Mouse (Mus musculus): ENCODE measurements around the gene Ttll7. TPM values are rescaled to one million over a fixed set of nuclear protein-coding genes. Genes with fewer than 3 reads are reported as not detected.

Gene Ttll7
- polyA plus RNA-seq, 1 experiment from 2014 or later: 6.6 TPM

DNA sequence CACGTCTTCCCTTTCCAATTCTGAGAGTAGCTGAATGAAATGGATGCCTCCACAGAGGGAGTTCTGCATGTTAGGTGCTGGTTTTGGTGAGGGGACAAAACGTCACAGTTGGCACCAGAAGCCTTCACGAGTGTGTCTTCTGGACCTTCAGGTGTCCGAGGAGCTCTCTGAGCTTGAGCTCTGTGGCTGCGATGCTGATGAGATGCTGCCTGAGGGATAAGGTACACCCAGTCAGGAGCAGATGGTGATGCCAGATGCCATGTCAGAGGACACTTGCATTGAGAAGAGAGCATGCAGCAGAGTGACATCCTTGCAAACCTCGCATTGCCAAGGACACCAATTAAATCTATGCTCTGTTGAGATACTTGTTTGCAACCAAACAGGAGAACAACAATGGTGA lies 164.3 kb downstream of the Ttll7 start:
- 91% methylated on average over 6 of the region's 6 CpGs for WGBS
- no peak for ATAC-seq
- no peak overlapping the region for H3K4me3 ChIP-seq (replicated peaks)
- H3K4me2 ChIP-seq (replicated peaks): no peak overlapping the region
- H3K9me3 ChIP-seq: no peaks in the 10 kb centered on the region
- H3K4me1 ChIP-seq (replicated peaks): no peaks in the 10 kb centered on the region
- no peak overlapping the region for H3K27ac ChIP-seq
- no peak overlapping the region for H3K9ac ChIP-seq (replicated peaks)
- no peaks in the 10 kb centered on the region for H3K27me3 ChIP-seq
- H3K36me3 ChIP-seq: no peaks in the 10 kb centered on the region

DNA sequence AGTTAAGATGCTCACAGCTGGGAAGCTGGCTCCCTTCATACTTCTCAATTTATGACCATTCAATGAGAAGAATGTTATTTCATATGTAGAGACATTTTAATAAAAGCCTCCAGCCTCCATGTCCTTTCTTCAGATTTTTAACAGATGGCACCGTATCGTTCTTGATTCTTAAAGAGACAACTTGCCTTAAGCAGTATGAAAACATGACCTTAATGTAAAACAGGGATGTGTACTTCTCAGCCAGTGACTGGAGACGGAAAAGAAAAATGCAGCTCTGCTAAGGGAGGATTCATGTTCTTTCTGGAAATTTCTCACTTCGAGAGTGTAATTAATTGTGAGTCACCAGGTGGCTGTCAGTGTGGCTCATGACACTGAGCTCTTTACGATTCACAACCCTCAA lies 167.3 kb downstream of the Ttll7 start:
- WGBS: 81% methylated on average over 5 of the region's 5 CpGs
- Histone ChIP-seq H3K27me3 (no peaks in the 10 kb centered on the region), H3K27ac (no peak overlapping the region), H3K36me3 (no peaks in the 10 kb centered on the region), H3K9me3 (0 out of 2 replicates have a peak, but pooled peaks cover 3% of the 10 kb centered on the region), H3K4me3 (replicated peaks) (no peak overlapping the region), H3K4me2 (replicated peaks) (no peak overlapping the region), H3K4me1 (replicated peaks) (no peaks in the 10 kb centered on the region), H3K9ac (replicated peaks) (no peak overlapping the region)
- no peak for ATAC-seq

DNA sequence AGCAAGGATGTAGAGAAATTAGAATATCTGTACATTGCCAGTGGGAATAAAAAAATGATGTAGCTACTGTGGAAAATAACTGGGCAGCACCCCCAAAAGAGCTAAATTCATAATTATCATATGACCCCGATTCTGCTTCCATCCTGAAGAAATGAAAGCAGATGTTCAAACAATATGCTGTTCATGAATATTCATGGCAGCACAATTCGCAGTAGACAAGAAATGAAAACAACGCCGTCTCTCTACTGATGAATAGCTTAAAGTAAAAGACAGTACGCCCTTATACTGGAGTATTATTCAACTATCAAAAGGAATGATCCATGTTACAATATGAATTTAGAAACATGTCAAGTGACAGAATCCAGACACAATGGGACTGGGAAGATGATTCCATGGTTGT lies 174.1 kb downstream of the Ttll7 start:
- H3K4me2 ChIP-seq (replicated peaks): no peak overlapping the region
- no peak for ATAC-seq
- H3K4me1 ChIP-seq (replicated peaks): no peaks in the 10 kb centered on the region
- no peak overlapping the region for H3K4me3 ChIP-seq (replicated peaks)
- H3K9ac ChIP-seq (replicated peaks): no peak overlapping the region
- WGBS: 55% methylated on average over 5 of the region's 5 CpGs
- 0 out of 2 replicates have a peak, but pooled peaks cover 4% of the 10 kb centered on the region for H3K9me3 ChIP-seq
- no peaks in the 10 kb centered on the region for H3K36me3 ChIP-seq
- H3K27ac ChIP-seq: no peak overlapping the region
- H3K27me3 ChIP-seq: no peaks in the 10 kb centered on the region

DNA sequence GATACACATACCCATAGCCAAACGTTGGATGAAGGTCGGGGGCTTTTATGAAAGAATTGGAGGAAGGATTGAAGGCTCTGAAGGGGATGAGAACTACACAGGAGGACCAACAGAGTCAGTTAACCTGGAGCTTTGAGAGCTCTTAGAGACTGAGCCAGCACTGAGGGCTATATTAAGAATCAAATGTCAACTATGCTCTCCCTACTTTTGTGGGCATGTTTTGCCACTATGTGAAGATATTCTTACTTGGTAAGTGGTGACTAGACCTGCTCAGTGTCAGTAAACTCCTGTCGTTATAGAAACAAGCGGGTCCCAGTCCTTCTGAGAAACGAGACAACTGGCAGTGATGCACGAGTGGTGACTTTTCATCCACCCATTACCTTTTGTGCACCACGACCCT lies 176.2 kb downstream of the Ttll7 start:
- ATAC-seq: no peak
- 92% methylated on average over 7 of the region's 7 CpGs for WGBS
- H3K9me3 ChIP-seq: 0 out of 2 replicates have a peak, but pooled peaks cover 4% of the 10 kb centered on the region

DNA sequence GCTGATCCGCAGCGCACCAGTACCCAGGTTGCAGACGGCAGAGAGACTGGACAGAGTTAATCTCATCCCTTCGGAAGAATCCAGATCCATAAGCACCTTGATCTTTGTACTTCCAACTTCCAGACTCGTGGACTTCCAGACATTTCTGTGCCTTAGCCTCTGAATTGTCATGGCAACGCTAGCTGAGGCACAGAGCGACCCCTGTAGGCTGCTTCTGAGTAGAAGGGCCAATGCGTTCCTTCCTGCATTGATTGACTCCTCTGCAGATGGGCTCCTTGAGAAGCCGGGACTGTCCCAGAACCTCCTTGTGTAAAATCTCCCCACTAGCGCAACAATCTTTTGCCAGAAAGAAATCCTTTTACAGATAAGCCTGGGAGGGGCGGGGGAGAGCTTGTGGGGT lies 177.6 kb downstream of the Ttll7 start:
- H3K4me3 ChIP-seq (replicated peaks): no peak overlapping the region
- H3K27ac ChIP-seq: no peak overlapping the region
- no peaks in the 10 kb centered on the region for H3K27me3 ChIP-seq
- no peak for ATAC-seq
- 65% methylated on average over 11 of the region's 11 CpGs for WGBS
- H3K9me3 ChIP-seq: no peaks in the 10 kb centered on the region
- no peak overlapping the region for H3K9ac ChIP-seq (replicated peaks)
- no peak overlapping the region for H3K4me2 ChIP-seq (replicated peaks)
- H3K36me3 ChIP-seq: no peaks in the 10 kb centered on the region
- no peaks in the 10 kb centered on the region for H3K4me1 ChIP-seq (replicated peaks)

More for the DNA sequence above, 176.2 kb downstream of the Ttll7 start:
- Histone ChIP-seq H3K4me2 (replicated peaks) (no peak overlapping the region), H3K36me3 (no peaks in the 10 kb centered on the region), H3K27me3 (no peaks in the 10 kb centered on the region), H3K27ac (no peak overlapping the region), H3K4me3 (replicated peaks) (no peak overlapping the region), H3K9ac (replicated peaks) (no peak overlapping the region), H3K4me1 (replicated peaks) (no peaks in the 10 kb centered on the region)

DNA sequence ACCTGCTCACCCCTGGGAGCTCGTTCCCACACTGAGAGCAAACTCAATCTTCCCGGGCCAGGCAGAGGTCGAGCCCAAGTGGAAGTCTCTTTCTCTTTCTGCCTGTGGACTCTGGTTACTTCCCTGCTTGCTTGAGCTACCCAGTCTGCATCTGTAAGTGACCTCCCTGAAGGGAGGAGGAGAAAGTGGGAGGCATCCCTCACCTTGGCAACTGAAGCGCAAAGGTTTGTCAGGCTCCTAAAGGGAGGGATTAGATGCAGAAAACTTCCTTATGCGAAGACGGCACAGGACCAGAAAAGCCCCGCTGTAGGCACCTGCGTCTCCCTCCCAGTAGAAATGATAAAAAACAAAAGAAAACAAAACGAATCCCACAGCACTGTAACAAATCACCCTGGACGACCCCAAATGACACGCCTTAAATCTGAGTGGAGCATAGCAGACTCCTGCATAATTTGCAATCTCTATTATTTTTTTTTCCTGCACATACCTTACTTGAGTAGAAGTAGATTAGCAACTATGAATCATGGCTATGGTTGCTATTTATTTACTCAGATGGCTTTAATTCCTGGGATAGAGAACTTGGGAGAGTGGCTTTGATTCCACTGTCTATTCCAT lies 178.2 kb downstream of the Ttll7 start:
- Histone ChIP-seq H3K36me3 (no peaks in the 10 kb centered on the region), H3K4me3 (replicated peaks) (no peak overlapping the region), H3K27me3 (no peaks in the 10 kb centered on the region), H3K9me3 (no peaks in the 10 kb centered on the region), H3K4me2 (replicated peaks) (no peak overlapping the region), H3K27ac (no peak overlapping the region), H3K9ac (replicated peaks) (no peak overlapping the region), H3K4me1 (replicated peaks) (no peaks in the 10 kb centered on the region)
- 45% methylated on average over 11 of the region's 11 CpGs for WGBS
- no peak for ATAC-seq

Other genes with a start within 250 kb of the Ttll7 start
- gene Dnase2b, start 236.8 kb upstream of the Ttll7 start, polyA plus RNA-seq (2015; fragmentation: Nextera tagmentation; extraction: Ambion mirVana): not detected in 2 replicates
- not detected in 2 replicates for gene 4930503B20Rik, start 201.1 kb upstream of the Ttll7 start, polyA plus RNA-seq (2015; fragmentation: Nextera tagmentation; extraction: Ambion mirVana)
- 0.52 and 0.63 TPM in 2 replicates for gene Samd13, start 166.8 kb upstream of the Ttll7 start, polyA plus RNA-seq (2015; fragmentation: Nextera tagmentation; extraction: Ambion mirVana)
- gene Prkacb, start 39.4 kb upstream of the Ttll7 start, polyA plus RNA-seq (2015; fragmentation: Nextera tagmentation; extraction: Ambion mirVana): 119 and 126 TPM in 2 replicates

Data from midbrain, embryonic 13.5 days (tissue).